7 mouse cellular contexts compared by ENCODE assay signal in genomic region chr13:83730155-83730712, GRCm38 (mm10).
DNase-seq lines count a peak whose midpoint lies in the region; ATAC-seq lines count a peak whose summit lies in the region.

No protein-coding gene starts in this region.

- no peaks in the 10 kb centered on the region for H3K36me3 ChIP-seq in forebrain, embryonic 15.5 days
- no peaks in the 10 kb centered on the region for H3K36me3 ChIP-seq in liver, embryonic 15.5 days (replicated peaks)

- peak overlapping the region; percentile 65 for H3K4me2 ChIP-seq in forebrain, embryonic 15.5 days (replicated peaks)
- peak overlapping the region; percentile 69 for H3K4me2 ChIP-seq in liver, embryonic 15.5 days

- WGBS in forebrain, embryonic 15.5 days: under 1% methylated on average over 16 of the region's 16 CpGs
- WGBS in liver, embryonic 15.5 days (ENCODE audit: insufficient replicate concordance): 3% methylated on average over 16 of the region's 16 CpGs

- peak overlapping the region; percentile 100 for H3K27ac ChIP-seq in forebrain, embryonic 15.5 days (replicated peaks)
- no peak overlapping the region for H3K27ac ChIP-seq in liver, embryonic 15.5 days (replicated peaks)

- no peaks in the 10 kb centered on the region for H3K4me1 ChIP-seq in forebrain, embryonic 15.5 days
- peaks cover 9% of the 10 kb centered on the region for H3K4me1 ChIP-seq in liver, embryonic 15.5 days (replicated peaks)

- DNase-seq in 3134 (ENCODE audit: extremely low read depth, insufficient read length, low spot score): peak; percentile 34
- DNase-seq in 416B (ENCODE audit: low read depth): peak; percentile 91
- DNase-seq in MN1 (ENCODE audit: low spot score): no peak
- DNase-seq in adipocyte (ENCODE audit: low spot score): no peak
- DNase-seq in retina, postnatal 1 day: no peak

- peak overlapping the region; percentile 100 for H3K9ac ChIP-seq in forebrain, embryonic 15.5 days (replicated peaks)
- no peak overlapping the region for H3K9ac ChIP-seq in liver, embryonic 15.5 days

- H3K9me3 ChIP-seq in forebrain, embryonic 15.5 days: no peaks in the 10 kb centered on the region
- H3K9me3 ChIP-seq in liver, embryonic 15.5 days (replicated peaks): no peaks in the 10 kb centered on the region

- no peak for ATAC-seq in forebrain, embryonic 15.5 days (replicated peaks)
- ATAC-seq in liver, embryonic 15.5 days (ENCODE audit: insufficient read depth): no peak

- no peaks in the 10 kb centered on the region for H3K27me3 ChIP-seq in forebrain, embryonic 15.5 days
- H3K27me3 ChIP-seq in liver, embryonic 15.5 days: peaks cover 93% of the 10 kb centered on the region

- peak overlapping the region; percentile 78 for H3K4me3 ChIP-seq in forebrain, embryonic 15.5 days
- peak overlapping the region; percentile 49 for H3K4me3 ChIP-seq in liver, embryonic 15.5 days (replicated peaks)

Comparison
In these comparisons a context has a peak if more than half of its experiments do, and no peak if none do; other contexts are left out.
1. DNase-seq: peak in 3134 (single experiment) and 416B (single experiment); none in MN1 (single experiment), adipocyte (single experiment) and retina, postnatal 1 day (single experiment).